Mouse (Mus musculus) monocyte, adult 2 months (primary cell): ENCODE measurements at regions not wholly inside any gene's neighbourhood (a gene's known extent, or its start where the extent isn't known, plus 50 kb on each side); places are given as distances from the start of the nearest gene placed in this dataset.

ENCODE experiments used
- DNase-seq, 2 experiments: peaks; one replicate each; pipeline ENCODE4 v3.0.0; 2022; ENCODE audit warnings: low spot score in 2 of 2, low read depth in 1 of 2

DNA sequence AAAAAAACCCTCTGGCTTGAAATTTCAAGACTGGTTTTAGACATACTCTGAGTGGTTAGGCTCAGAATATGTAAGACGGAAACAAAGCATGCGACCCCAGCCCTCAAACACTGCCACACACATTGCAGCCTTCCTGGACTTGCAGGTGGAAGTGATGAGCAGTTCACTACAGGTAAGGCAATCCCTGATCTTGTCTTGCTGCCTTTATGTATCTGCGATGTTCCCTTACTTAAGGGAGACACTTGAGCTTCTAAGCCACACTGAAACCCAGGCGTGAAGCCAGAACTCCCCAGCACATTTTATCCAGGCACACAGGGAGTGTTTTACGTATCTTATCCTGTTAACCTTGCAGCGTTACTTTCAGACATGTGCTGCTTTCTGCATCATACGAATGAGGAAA lies 342.9 kb downstream of the Rnf144a start:
- no peak for DNase-seq

DNA sequence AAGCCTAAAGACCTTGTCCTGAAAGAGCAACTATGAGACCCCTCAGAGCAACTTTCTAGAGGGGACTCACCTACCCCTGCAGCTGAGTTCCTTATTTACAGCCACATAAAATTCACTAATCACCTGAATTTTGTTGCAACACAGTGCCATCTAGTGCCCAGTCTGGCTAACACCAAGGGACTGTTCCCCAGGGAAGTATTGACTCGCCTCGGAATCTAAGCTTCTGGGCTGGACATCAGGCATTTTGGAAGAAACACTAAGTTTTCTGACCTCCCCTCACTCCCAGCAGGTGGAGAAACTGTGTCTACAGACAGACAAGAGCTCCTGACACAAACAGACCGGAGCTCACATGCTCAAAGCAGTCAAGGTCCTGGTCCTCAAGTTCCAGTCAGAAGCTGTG lies 343.4 kb downstream of the Rnf144a start:
- peak in 1 of 2 experiments; percentile 10 for DNase-seq

DNA sequence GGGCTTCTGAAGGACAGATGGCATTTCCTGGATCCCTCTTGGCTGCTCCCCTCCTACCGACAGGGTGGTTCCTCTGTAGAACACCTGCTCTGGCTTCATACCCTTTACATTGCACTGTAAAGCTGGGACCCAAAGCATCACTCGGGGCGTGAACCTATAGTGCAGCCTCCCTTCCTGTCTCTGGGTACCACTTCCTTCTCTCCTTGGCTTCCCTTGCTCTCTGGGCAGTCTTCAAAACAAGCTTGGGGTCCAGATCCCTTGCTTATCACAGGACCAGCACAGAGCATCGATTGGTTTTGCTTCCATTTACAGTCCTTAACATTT lies 346.4 kb downstream of the Rnf144a start:
- no peak for DNase-seq

DNA sequence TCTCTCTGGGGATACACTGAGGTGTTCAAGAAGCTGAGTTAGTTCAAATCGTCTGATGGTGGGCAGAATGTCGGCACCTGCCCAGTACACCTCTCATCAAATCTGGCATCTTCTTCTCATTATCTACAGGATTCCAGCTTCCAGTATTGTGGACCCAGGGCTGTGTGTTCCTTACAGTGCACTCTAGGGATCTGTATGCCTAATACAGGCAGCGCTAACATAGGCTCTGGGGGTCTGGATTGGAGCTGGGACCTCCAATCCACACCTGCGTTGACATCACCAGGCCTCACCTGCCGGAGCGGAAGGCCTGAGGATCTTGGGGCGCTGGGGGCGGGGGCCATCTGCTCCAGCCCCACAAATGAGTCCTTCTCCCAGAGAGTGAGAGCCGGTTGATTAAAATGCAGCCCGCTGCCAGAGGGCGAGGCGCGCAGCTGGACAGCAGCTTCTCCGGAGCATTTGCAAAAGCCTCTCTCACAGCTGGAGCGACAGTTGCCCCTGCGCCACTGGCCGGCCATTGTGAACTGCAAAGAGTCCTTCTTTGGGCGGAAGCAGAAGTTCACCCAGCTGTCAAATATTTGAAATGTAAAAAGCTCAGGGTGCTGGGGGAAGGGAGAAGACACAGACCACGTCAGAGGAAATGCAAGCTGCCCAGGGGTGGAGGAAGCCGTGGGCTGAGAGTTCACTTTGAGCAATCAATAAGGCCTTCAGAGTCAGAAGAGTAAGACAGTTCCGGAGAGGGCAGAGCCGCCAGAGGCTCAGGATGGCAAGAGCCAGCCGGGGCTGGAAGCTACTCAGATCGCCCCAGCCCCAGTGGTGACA lies 347.0 kb downstream of the Rnf144a start:
- peak in 1 of 2 experiments; percentile 8 for DNase-seq

DNA sequence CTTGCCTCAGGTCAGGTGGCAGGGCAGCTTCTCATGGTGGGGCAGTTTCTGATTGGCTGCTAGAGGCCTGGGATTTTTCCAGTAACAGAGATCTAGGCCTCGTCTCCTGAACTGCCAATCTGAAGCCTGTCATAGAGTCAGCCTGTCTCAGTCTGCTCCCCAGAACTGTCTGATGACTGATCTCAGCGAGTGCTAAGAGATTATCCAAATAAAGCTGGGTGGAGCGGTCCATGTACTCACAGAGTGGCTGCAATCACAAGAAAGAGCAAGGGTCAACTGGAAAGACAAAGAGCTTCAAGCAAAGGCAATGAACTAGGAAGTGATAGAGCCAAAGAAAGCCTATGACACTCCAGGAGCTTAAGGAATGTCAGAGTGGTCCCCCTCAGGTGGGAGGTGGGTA lies 354.7 kb downstream of the Rnf144a start:
- DNase-seq, result no peak

DNA sequence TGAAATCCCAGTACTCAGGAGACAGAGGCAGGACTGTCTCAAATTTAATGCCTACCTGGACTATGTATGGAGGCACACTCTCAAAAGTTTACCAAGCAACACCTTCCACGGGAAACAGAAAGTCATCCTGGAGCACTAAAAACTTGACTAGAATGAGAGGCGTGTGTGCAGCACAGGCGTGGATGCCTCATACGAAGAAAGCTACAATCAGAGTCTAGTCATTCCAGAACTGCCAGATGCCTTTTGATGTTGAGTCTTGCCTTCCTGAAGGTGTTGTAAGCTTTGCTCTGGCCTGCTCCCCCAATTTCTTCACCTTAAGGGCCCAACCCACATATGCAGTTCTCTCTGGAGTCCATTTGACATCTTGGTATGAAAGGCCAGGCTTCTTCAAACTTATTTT lies 356.0 kb downstream of the Rnf144a start:
- DNase-seq, result no peak

DNA sequence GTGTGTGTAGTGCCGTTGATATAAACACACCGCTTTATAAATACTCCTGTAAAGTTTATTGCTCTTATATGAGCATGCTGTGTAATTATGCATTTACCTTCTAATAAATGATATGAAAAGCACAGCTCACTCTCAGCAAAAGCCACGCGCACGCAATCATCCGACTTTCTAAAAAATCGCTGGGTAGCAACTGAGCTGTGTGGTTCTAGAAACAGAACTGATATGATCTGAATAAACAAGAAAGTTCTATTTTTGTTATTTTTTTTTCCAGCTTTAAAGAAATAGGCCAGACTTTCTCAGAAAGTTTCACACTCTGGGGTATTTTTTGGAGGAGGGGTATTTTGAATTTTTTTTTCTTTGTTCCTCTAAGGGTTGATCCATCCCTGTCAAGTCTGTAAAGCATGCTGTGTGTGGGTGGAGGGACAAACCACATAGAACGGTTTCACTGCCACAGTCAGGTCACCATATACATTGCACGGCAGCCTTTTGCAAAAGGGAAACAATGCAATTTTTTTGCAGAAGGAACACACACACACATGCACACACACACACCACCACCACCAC lies 357.5 kb downstream of the Rnf144a start:
- DNase-seq, result no peak

DNA sequence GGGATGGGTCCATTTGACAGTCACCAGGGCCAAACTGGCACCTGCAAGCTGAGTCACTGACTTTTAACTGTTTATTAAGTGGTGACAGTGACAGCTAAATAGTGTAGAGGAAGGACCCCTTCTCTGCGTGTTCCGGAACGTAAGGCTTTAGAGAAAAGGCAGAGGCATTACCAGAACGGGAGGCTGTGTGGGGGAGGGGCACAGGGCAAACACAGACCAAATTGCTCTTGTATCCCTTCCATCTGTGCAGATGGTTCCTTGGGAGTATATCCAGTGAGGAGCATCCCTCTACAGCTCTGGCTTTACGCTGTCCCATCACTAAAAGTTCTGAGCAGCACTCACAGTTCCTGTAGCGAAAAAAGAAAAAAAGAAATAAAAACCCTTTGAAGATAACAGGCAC lies 368.1 kb downstream of the Rnf144a start:
- no peak for DNase-seq

DNA sequence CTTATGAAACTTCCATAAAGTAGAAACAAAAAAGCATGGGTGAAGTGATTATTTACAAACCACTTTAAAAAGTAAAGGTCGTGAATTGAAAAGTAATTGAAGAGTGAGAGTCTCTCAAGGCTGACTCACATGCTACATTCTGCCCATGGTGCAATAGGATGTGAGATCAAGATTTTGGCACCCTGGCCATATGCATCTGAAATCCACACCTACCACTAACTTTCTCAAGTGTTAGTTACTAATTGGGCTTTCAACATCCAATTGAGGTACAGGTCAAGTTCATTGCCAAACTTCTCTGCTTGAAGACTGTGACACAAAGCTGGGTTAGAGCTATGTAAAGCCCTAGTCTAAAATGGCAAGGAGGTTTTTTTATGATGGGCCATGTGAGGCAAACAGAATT lies 369.7 kb downstream of the Rnf144a start:
- DNase-seq, result no peak

DNA sequence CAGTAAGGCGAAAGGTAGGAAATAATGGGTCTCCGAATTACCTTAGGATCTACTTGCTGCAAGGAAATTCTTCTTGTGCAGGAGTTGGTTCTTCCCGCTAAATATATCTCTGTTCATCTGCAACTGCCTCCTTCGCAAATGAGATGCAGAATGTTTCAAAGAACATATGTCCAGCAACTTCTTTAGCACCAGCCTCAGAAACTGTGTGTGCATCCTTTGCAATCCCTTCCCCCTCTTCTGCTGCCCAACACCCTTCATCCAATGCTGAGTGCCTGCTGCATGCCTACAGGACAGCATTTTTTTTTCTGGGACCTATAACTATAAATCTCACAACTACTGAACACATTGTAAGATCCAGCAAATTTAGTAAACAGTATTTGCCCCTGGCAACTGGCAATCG lies 402.1 kb downstream of the Rnf144a start:
- DNase-seq, result no peak

DNA sequence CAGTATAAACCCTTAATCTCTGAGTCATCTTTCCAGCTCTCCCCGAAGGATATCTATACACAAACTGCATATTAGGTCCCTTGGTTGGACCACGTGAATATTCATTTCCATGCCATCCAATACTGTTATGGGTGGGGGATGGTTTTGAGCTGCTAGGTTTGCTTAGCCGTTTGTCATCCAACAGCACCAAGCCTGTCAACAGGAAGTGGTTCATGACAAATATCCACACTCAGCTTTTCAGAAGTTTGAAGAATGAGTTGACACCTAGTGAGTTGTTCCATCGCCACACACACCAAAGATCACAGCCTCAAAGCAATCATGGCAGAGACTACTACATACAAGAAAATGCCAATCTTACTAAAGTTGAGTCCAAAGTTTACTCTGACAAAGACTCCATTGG lies 421.0 kb downstream of the Rnf144a start:
- no peak for DNase-seq

DNA sequence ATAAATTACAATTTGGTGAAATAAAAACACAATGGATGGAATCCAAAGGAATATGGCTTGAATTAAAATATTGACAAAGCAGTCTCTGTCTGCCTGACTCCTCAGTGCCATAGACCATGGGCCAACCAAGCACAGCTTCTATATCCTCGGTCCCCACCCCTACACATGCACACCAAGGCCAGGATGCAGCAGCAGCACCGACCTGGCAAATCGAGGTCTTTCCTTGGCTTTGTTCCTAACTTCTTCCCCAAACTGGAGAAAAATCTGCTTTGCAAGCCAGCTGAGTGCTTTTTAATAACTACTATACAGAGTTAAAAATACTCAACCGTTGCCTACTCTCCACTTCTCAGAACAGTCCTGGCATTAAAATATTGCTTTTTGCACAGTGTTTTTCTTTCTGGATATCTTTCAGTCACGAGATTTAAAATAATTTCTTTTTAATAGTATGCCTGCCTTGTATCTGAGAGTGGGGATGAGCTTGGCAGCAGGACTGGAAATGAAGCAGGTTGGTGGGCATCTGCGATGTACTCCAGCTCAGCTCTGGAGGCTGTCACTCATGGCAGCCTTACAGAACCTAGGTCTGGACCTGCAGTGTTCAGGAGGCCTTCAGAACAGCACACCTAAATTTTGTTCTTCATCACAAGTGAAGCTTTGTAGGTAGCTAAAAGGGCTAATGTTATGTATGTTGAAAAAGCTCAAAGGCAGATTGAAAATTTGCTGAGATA lies 423.1 kb downstream of the Rnf144a start:
- DNase-seq, result no peak

DNA sequence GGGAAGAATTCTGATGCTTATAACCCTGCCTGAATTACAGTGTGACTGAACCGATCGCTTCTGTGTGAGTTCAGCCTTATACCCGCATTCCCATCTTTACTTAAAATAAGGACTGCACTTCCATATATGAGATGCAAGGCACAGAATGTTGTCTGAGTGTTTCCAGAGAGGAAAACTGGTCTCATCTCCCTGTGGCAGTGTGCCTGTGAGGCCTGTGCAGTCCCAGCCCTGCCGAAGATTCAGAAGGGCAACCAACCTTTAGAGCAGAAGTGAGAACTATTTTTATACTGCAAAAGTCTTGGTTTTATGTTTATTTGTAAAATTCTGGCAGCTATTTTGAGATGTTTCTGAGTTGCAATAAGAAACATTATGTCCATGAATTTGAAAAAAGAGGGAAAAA lies 432.5 kb downstream of the Rnf144a start:
- DNase-seq, result no peak

DNA sequence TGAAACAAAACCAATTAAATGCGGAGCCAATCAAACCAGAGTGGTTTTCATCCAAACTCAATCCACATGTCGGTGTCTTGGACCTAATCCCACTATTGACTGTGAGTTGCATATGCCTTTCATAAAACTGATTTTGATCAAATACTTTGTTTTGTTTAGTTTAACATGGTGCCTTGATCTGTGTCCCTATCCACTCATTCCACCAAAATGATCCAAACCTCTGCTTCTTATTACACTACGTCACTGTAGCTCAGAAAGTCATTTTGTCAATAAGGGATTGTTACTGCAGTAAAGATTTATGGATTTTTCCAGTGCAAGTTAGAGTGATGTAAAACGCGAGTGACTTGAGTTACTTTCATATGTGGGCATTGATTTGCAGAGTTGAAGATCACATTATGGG lies 436.7 kb downstream of the Rnf144a start:
- no peak for DNase-seq

DNA sequence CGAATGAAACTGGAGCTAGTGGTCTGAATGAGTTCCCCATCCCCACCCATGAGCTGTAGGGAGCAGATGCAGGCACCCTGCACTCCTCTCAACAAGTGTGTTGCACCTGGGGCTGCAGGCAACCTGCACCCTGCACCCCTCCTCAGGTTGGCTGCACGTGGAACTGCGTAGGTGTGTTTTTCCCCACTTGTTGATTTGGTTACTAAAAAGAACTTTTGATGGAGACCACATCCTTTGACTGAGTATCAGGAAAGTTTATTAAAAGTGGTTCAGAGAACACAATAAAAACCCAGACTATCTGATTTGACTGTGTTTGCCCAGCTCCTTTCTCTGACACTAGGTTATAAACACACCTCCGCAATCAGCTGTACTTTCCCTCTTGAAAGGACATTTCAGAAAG lies 456.5 kb downstream of the Rnf144a start:
- DNase-seq, result no peak

DNA sequence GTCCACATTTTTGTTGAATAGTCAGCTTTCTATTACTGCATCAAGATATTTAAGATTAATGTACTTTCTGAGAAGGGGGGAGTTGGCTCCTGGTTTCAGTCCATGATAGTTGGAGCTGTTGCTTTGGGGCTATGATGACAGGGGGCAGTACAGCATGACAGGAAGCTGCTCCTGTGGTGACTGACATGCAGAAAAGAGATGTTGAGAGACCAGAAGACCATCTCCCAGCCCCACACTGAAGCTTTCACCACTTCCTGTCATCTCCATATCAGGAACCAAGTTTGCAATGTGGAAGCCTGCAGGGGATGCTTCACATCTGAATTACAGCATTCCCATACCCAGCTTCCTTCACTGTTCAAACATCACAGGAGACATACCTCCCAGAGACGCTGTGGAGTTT lies 457.5 kb downstream of the Rnf144a start:
- no peak for DNase-seq

DNA sequence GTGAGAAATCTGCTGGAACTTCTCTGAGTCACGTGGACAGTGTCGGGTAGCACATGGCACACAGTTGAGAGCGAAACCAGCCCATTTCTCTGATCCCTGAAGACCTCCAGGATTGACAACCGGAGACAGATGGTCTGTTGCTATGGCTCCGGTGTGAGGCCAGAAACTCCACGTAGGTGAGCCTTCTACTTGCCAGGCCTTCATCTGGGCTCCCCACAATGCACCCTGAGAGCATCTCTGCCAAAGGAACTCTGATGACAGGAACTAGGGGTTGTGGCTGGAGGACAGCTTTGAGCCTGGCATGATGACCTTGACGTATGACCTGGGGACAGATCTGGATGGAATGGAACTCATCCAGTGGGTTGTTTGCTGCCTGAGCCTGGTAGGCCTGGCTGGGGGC lies 467.9 kb downstream of the Rnf144a start:
- DNase-seq, result no peak

DNA sequence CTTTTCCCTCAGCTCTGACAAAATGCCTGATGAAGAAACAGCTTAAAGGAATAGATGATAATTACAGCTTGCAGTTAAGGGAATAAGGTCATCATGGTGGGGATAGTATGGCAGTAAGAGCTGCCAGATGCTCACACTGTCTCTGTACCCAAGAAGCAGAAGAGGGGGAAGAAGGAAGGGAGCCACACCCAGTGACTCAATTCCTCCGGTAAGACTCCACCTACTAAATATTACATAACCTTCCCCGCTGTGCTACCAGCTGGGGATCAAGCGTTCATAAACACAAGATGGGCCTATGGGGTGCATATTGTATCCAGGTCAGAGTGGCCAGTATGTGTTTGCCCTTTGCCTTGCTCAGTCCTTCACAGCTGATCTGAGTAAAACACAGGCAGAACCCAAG lies 468.9 kb downstream of the Rnf144a start:
- no peak for DNase-seq

DNA sequence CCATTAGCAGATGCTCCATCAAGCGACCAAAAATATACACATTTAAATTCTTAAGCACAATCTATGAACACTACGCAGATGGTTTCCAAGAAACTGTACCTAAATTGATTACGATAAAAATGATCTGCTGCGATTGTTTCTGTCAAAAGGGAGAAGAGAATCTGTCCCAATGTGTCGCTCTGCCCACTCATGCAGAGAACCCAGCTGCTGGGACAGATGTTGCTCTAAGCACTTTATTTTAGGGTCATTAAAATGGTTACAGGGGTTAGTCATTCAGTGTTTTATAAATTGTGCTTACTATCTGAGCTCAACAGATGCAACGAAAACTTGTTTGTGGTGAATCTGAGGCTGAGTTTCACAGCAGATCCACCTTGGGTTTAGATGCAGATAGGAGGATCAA lies 476.2 kb downstream of the Rnf144a start:
- no peak for DNase-seq

DNA sequence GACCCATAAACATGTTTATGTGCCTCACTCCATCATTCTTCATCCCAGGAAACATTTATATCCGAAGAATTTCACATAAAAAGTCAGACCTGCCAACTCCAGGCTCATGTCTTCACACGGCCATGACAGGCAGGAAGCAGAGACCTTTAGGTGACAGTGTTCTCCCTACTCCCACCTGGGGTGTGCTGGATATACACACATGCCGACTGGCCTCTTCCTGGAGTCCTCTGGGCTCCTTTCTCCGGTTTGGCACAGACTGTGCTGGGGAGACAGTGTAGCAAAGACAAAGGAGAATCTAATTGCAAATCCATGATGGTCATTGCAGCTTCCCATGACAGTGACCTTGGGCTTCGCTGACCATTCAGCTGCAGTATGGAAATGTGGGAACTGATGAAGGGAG lies 480.1 kb downstream of the Rnf144a start:
- DNase-seq, result no peak

DNA sequence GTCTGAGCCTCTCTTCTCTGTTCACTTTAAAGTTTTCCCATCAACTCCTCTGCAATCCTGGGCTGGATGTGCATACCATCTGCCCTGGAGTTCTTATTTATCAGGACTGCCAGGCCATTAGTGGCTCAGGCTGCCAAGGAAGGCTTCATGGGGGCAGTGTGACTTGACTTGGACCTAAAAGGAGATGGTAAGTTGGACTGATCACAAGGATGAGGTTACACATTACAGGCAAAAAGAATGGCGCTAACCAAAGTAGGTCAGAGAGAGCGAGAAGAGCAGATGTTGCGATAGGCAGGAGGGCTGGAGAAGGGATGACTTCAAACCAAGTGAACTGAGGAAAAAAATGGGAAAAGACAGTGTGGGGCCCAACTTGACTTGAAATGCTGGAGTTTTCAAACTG lies 480.5 kb downstream of the Rnf144a start:
- no peak for DNase-seq

DNA sequence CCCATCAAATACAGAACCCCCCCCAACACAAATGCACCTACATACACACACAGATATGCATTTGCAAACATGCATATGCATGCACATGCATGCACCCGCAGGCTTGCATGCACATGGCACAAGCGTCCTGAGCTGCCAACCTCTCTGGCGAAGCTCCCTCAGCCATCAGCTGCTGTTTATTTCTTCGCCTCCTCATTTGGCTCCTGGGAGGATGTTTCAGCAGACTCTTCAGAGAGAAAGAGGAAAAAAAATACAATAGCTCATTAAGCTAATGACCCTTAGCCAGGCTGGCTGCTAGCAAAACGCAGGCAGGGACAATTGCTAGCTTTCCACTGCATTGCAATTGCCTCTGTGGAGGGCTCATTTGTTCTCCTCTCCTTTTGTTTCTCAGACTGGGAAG lies 488.7 kb downstream of the Rnf144a start:
- no peak for DNase-seq

DNA sequence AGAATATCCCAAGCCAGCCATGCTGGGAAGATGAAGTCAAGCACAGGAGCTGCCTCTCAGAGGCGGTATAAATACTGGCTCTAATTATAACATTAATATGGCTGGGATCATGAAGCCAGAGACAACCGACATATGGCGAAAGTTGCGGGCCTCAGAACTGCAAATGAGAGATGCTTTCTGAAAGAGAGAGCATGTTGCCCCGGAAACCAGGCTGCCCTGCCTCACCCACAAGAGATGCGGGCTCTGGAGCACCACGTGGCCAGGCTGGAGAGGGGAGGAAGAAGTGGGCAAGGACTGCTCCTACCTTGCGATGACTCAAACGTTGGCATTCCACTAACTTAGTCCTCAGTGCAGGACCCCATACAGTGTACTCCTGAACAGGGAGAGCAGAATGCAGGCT lies 490.5 kb downstream of the Rnf144a start:
- no peak for DNase-seq
